10 mouse cellular contexts compared by ENCODE assay signal in genomic region chr5:125113029-125113428, GRCm38 (mm10).
DNase-seq lines count a peak whose midpoint lies in the region; ATAC-seq lines count a peak whose summit lies in the region.
"Had no signal": no experiment of that assay in that cellular context is flagged by ENCODE, and none has a peak within 500 bp of the region (broad histone marks: within the 10 kb centered on the region; RNA-seq: fewer than 3 reads in every experiment).

No protein-coding gene starts in this region.

- H3K36me3 ChIP-seq in kidney, embryonic 14.5 days (ENCODE audit: control insufficient read depth, insufficient read depth, low read length) = peaks cover 51% of the 10 kb centered on the region
- peaks cover 73% of the 10 kb centered on the region for H3K36me3 ChIP-seq in embryonic facial prominence, embryonic 12.5 days
- peaks cover 51% of the 10 kb centered on the region for H3K36me3 ChIP-seq in hindbrain, embryonic 12.5 days
- H3K36me3 ChIP-seq in midbrain, embryonic 14.5 days (ENCODE audit: control insufficient read depth, insufficient read depth, low read length) = peaks cover 38% of the 10 kb centered on the region

- no peak overlapping the region for H3K4me3 ChIP-seq in kidney, embryonic 14.5 days (ENCODE audit: low read length)
- no peak overlapping the region for H3K4me3 ChIP-seq in embryonic facial prominence, embryonic 12.5 days
- H3K4me3 ChIP-seq in hindbrain, embryonic 12.5 days = no peak overlapping the region
- no peak overlapping the region for H3K4me3 ChIP-seq in midbrain, embryonic 14.5 days (replicated peaks; ENCODE audit: low read depth, low read length)
- H3K4me3 ChIP-seq: liver, embryonic 15.5 days had no signal

- no peak overlapping the region for H3K4me2 ChIP-seq in kidney, embryonic 14.5 days (replicated peaks; ENCODE audit: low read depth, low read length)
- no peak overlapping the region for H3K4me2 ChIP-seq in embryonic facial prominence, embryonic 12.5 days (replicated peaks)
- H3K4me2 ChIP-seq in hindbrain, embryonic 12.5 days (replicated peaks) = no peak overlapping the region
- H3K4me2 ChIP-seq in midbrain, embryonic 14.5 days (ENCODE audit: low read length) = no peak overlapping the region
- H3K4me2 ChIP-seq: liver, embryonic 15.5 days had no signal

- H3K9ac ChIP-seq in kidney, embryonic 14.5 days (ENCODE audit: low read depth, low read length) = no peak overlapping the region
- no peak overlapping the region for H3K9ac ChIP-seq in embryonic facial prominence, embryonic 12.5 days
- no peak overlapping the region for H3K9ac ChIP-seq in hindbrain, embryonic 12.5 days
- no peak overlapping the region for H3K9ac ChIP-seq in midbrain, embryonic 14.5 days (replicated peaks; ENCODE audit: low read length)
- H3K9ac ChIP-seq: liver, embryonic 15.5 days had no signal

- 49% methylated on average over 5 of the region's 5 CpGs for WGBS in kidney, embryonic 14.5 days
- 38% methylated on average over 5 of the region's 5 CpGs for WGBS in embryonic facial prominence, embryonic 12.5 days
- 37% methylated on average over 5 of the region's 5 CpGs for WGBS in hindbrain, embryonic 12.5 days
- WGBS in midbrain, embryonic 14.5 days = 52% methylated on average over 5 of the region's 5 CpGs

- 0 out of 2 replicates have a peak overlapping the region, but pooled peaks have one; percentile 32 for H3K27ac ChIP-seq in kidney, embryonic 14.5 days (ENCODE audit: low read depth, low read length)
- H3K27ac ChIP-seq in embryonic facial prominence, embryonic 12.5 days = peak overlapping the region; percentile 66
- peak overlapping the region; percentile 77 for H3K27ac ChIP-seq in hindbrain, embryonic 12.5 days
- peak overlapping the region; percentile 63 for H3K27ac ChIP-seq in midbrain, embryonic 14.5 days (replicated peaks; ENCODE audit: low read depth, low read length)
- H3K27ac ChIP-seq: liver, embryonic 15.5 days had no signal

- no peak for DNase-seq in kidney, adult 9 months
- peak; percentile 62 for DNase-seq in midbrain, embryonic 14.5 days
- DNase-seq in liver = no peak
- DNase-seq in thymus, postnatal 0 days (ENCODE audit: low spot score) = no peak
- no peak for DNase-seq in adrenal gland, postnatal 25 days
- DNase-seq: cerebellum, adult 11 months had no signal

- peaks cover 31% of the 10 kb centered on the region for H3K4me1 ChIP-seq in kidney, embryonic 14.5 days (ENCODE audit: control insufficient read depth, insufficient read depth, low read length)
- peaks cover 42% of the 10 kb centered on the region for H3K4me1 ChIP-seq in embryonic facial prominence, embryonic 12.5 days
- H3K4me1 ChIP-seq in hindbrain, embryonic 12.5 days = peaks cover 49% of the 10 kb centered on the region
- peaks cover 19% of the 10 kb centered on the region for H3K4me1 ChIP-seq in midbrain, embryonic 14.5 days (ENCODE audit: control insufficient read depth, insufficient read depth, low read length)
- H3K4me1 ChIP-seq: liver, embryonic 15.5 days had no signal

- H3K9me3 ChIP-seq in kidney, embryonic 14.5 days (ENCODE audit: control insufficient read depth, low read length) = no peaks in the 10 kb centered on the region
- 0 out of 2 replicates have a peak, but pooled peaks cover 6% of the 10 kb centered on the region for H3K9me3 ChIP-seq in embryonic facial prominence, embryonic 12.5 days
- H3K9me3 ChIP-seq in hindbrain, embryonic 12.5 days (replicated peaks) = no peaks in the 10 kb centered on the region
- no peaks in the 10 kb centered on the region for H3K9me3 ChIP-seq in midbrain, embryonic 14.5 days (ENCODE audit: control insufficient read depth, low read length)
- H3K9me3 ChIP-seq: liver, embryonic 15.5 days had no signal

- ATAC-seq in kidney, embryonic 14.5 days (ENCODE audit: low FRiP score, low TSS enrichment) = no peak
- peak; percentile 48; the same call in 1 of the 2 replicates for ATAC-seq in embryonic facial prominence, embryonic 12.5 days (ENCODE audit: insufficient number of reproducible peaks, insufficient read depth, low FRiP score, low TSS enrichment)
- peak; percentile 75 for ATAC-seq in hindbrain, embryonic 12.5 days (ENCODE audit: low FRiP score)
- ATAC-seq in midbrain, embryonic 14.5 days (ENCODE audit: low FRiP score, low TSS enrichment) = no peak

- no peaks in the 10 kb centered on the region for H3K27me3 ChIP-seq in kidney, embryonic 14.5 days (ENCODE audit: control insufficient read depth, insufficient read depth, low read length)
- no peaks in the 10 kb centered on the region for H3K27me3 ChIP-seq in embryonic facial prominence, embryonic 12.5 days
- H3K27me3 ChIP-seq in hindbrain, embryonic 12.5 days = no peaks in the 10 kb centered on the region
- H3K27me3 ChIP-seq in midbrain, embryonic 14.5 days (ENCODE audit: control insufficient read depth, insufficient read depth, low read length) = no peaks in the 10 kb centered on the region
- H3K27me3 ChIP-seq: liver, embryonic 15.5 days had no signal

Comparison
In these comparisons a context has a peak if more than half of its experiments do, and no peak if none do; other contexts are left out.
1. ATAC-seq: peak in embryonic facial prominence, embryonic 12.5 days (single experiment) and hindbrain, embryonic 12.5 days (single experiment); none in kidney, embryonic 14.5 days (single experiment) and midbrain, embryonic 14.5 days (single experiment).
2. Peak in every context shown above with its lines, with median percentiles within 50 percentile points of each other: H3K27ac ChIP-seq.